Mouse (Mus musculus): ENCODE data around the gene Atp6v1g2.

DNA sequence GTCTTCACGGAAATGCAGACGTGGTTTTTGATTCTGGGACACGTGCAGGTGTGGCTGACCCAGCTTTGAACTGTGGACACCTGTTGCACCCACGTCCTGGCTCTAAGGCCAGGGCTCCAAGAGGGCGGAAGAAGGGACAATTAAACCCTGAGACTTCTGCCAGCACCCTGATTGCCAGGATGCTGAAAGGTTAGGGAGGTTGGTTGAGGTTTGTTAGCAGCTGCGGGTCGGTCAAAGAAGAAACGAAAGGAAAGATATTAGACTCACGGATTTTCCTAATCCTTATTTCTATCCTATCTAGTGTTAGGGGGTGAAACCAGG is 37.2 kb upstream of the Atp6v1g2 start:
- TF ChIP-seq EP300 (optimal IDR thresholded peaks at IDR 0.05): no peak
- no peak for TF ChIP-seq CTCF (IDR thresholded peaks at IDR 0.05; ENCODE audit: low read depth)

Measured in stomach, postnatal 0 days (tissue).